Mouse (Mus musculus): ENCODE measurements around the gene Fa2h. TPM values are rescaled to one million over a fixed set of nuclear protein-coding genes. Genes with fewer than 3 reads are reported as not detected.

The Fa2h gene
- total RNA-seq, 2 experiments from 2014 or later: 0.22 to 0.31 TPM

GRCm38 (mm10) chr8:111300597-111301546 is 92.8 kb downstream of the Fa2h start:
- intact Hi-C loops (cut with DNase I): no loop called here
- DNase-seq: no peak

- DNase-seq: peak; percentile 97 to 98
- intact Hi-C loops (cut with DNase I): no loop called here
Measured at GRCm38 (mm10) chr8:111299821-111300568, 93.6 kb downstream of the Fa2h start, which contains the start of gene Rfwd3. Gene Rfwd3 (minus strand): TSS chr8:111300222.

- peak; percentile 63 to 65 for DNase-seq
- intact Hi-C loops (cut with DNase I): no loop called here
Measured at GRCm38 (mm10) chr8:111299363-111299820, 94.2 kb downstream of the Fa2h start.

DNA sequence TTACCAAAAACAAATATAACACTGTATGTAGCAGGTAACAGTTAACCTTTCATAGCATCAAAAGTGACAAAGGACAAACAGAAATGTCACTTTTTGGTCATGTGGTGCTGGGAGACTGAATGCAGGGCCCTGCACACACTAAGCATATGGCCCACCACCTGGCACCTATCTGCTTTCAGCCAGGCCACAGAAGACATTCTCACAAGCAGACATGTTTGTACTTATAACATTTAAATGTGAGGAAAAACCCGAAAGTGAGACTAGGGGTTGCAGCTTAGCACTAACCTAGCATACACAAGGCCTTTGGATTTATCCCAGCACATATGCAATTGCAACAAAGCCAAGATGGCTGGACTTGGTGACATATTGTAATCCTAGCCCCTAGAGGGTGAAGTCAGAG is 95.6 kb downstream of the Fa2h start:
- intact Hi-C loops (cut with DNase I): no loop called here
- DNase-seq: no peak

Other genes with a start within 250 kb of the Fa2h start
- gene Glg1, start 134.6 kb downstream of the Fa2h start, total RNA-seq (2021): 100 to 1,000 TPM; 112 to 123 TPM
- 10 to 100 TPM; 20.4 to 26.1 TPM for gene Rfwd3, start 93.6 kb downstream of the Fa2h start, total RNA-seq (2021)
- gene Mlkl, start 55.6 kb downstream of the Fa2h start, total RNA-seq (2021): 1 to 10 TPM; 4.6 to 4.8 TPM
- 10 to 100 TPM in 1 of 2 experiments, 1 to 10 TPM in 1; 10.0 to 10.2 TPM for gene Wdr59, start 128.3 kb upstream of the Fa2h start, total RNA-seq (2021)
- 10 to 100 TPM; 66.2 to 69.2 TPM for gene Znrf1, start 142.3 kb upstream of the Fa2h start, total RNA-seq (2021)
- 1 to 10 TPM; 6.0 to 6.2 TPM for gene Ldhd, start 236.6 kb upstream of the Fa2h start, total RNA-seq (2021)
- gene Zfp1, start 249.6 kb upstream of the Fa2h start, total RNA-seq (2021): 10 to 100 TPM in 1 of 2 experiments, 1 to 10 TPM in 1; 9.5 to 10.3 TPM

All from heart, postnatal 10 days (tissue).